Comparison of ENCODE assay signal across 20 mouse cellular contexts in the genomic region with DNA sequence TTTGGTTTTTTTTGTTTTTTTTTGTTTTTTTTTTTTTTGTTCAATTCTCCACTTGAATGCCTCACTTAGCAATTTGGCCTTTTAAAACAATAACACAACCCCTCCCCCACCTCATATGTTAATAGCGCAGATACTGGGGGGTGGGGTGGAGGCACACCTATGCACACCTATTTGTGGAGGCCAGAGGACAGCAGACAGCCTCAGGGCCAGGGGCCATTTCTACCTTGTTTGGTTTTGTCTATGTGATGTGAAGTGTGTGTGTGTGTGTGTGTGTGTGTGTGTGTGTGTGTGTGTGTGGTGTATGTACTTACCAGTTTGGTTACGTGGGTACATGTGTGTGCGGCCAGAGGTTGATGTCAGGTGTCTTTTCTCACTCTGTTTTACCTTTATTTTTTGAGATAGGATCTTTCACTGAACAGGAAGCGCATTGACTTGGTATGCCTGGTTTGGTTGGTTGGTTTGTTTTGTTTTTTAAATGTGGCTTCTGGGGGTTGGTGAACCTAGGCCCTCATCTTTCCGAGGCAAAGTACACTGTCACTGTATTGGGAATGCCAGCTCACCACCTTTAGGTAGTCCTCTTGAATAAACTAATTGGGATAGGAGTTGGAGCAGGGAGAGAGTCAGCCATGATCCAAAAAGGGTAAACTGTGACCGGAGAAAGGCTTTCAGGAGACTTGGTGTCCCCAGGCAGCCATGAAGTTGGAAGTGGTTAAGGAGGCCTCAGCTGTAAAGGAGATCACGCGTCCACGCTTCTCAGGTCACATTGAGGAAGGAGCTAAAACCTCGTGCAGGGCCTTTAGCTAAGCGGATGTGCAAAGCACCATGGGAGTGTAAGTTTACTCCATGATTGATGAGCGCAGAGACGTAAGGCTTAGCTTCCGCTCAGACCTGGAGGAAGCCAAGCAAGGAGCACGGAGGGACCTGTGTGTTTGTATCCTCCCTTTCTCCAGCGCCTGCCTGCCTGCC. TPM values are rescaled to one million over a fixed set of nuclear protein-coding genes. Genes with fewer than 3 reads are reported as not detected.
A peak's percentile ranks its signal among the peaks of the same experiment; 100 is the strongest.
DNase-seq lines count a peak whose midpoint lies in the region; ATAC-seq and TF ChIP-seq lines count a peak whose summit lies in the region.
"Had no signal": no experiment of that assay in that cellular context is flagged by ENCODE, and none has a peak within 500 bp of the region (broad histone marks: within the 10 kb centered on the region; RNA-seq: fewer than 3 reads in every experiment).

No protein-coding gene starts in this region.

- H3K4me3 ChIP-seq in heart, embryonic 10.5 days, result no peak overlapping the region
- no peak overlapping the region for H3K4me3 ChIP-seq in stomach, embryonic 14.5 days (ENCODE audit: low read depth, low read length)
- no peak overlapping the region for H3K4me3 ChIP-seq in forebrain, postnatal 0 days (ENCODE audit: low read depth, low read length)
- H3K4me3 ChIP-seq: embryonic facial prominence, embryonic 15.5 days had no signal

- H3K27ac ChIP-seq in heart, embryonic 10.5 days, result peak overlapping the region; percentile 25; the same call in 1 of the 2 replicates
- peak overlapping the region; percentile 46; the same call in 1 of the 2 replicates for H3K27ac ChIP-seq in stomach, embryonic 14.5 days (ENCODE audit: low read length)
- no peak overlapping the region for H3K27ac ChIP-seq in forebrain, postnatal 0 days (ENCODE audit: low read depth, low read length)
- H3K27ac ChIP-seq: embryonic facial prominence, embryonic 15.5 days had no signal

- intact Hi-C loops in heart, postnatal 25 days (cut with DNase I), result no loop called here

- no peaks in the 10 kb centered on the region for H3K27me3 ChIP-seq in heart, embryonic 10.5 days (ENCODE audit: insufficient read depth, poor library complexity, severe bottlenecking)
- no peaks in the 10 kb centered on the region for H3K27me3 ChIP-seq in stomach, embryonic 14.5 days (ENCODE audit: control insufficient read depth, insufficient read depth, low read length)
- H3K27me3 ChIP-seq in forebrain, postnatal 0 days (ENCODE audit: insufficient read depth, low read length), result no peaks in the 10 kb centered on the region
- H3K27me3 ChIP-seq: embryonic facial prominence, embryonic 15.5 days; Patski had no signal

- H3K36me3 ChIP-seq in heart, embryonic 10.5 days, result no peaks in the 10 kb centered on the region
- no peaks in the 10 kb centered on the region for H3K36me3 ChIP-seq in stomach, embryonic 14.5 days (ENCODE audit: control insufficient read depth, insufficient read depth, low read length)
- H3K36me3 ChIP-seq in forebrain, postnatal 0 days (ENCODE audit: insufficient read depth), result no peaks in the 10 kb centered on the region
- H3K36me3 ChIP-seq: embryonic facial prominence, embryonic 15.5 days had no signal

- H3K4me1 ChIP-seq in heart, embryonic 10.5 days, result peaks cover 39% of the 10 kb centered on the region
- H3K4me1 ChIP-seq in stomach, embryonic 14.5 days (ENCODE audit: control insufficient read depth, insufficient read depth, low read length), result peaks cover 22% of the 10 kb centered on the region
- no peaks in the 10 kb centered on the region; the same call in 1 of the 2 replicates for H3K4me1 ChIP-seq in forebrain, postnatal 0 days (ENCODE audit: insufficient read depth)

- no peak for ATAC-seq in stomach, embryonic 14.5 days (ENCODE audit: insufficient number of reproducible peaks, insufficient read depth, low FRiP score, low read depth)
- ATAC-seq in forebrain, postnatal 0 days, result no peak
- ATAC-seq: Patski had no signal

- H3K4me2 ChIP-seq in stomach, embryonic 14.5 days (replicated peaks; ENCODE audit: low read depth, low read length), result no peak overlapping the region
- no peak overlapping the region for H3K4me2 ChIP-seq in forebrain, postnatal 0 days (ENCODE audit: low read depth)
- H3K4me2 ChIP-seq: embryonic facial prominence, embryonic 15.5 days had no signal

- no peak overlapping the region for H3K9ac ChIP-seq in stomach, embryonic 14.5 days (replicated peaks; ENCODE audit: low read depth, low read length)
- H3K9ac ChIP-seq in forebrain, postnatal 0 days, result no peak overlapping the region
- H3K9ac ChIP-seq: embryonic facial prominence, embryonic 15.5 days had no signal

- H3K9me3 ChIP-seq in heart, embryonic 10.5 days, result no peaks in the 10 kb centered on the region
- H3K9me3 ChIP-seq in stomach, embryonic 14.5 days (ENCODE audit: control insufficient read depth, low read depth, low read length), result no peaks in the 10 kb centered on the region
- H3K9me3 ChIP-seq in forebrain, postnatal 0 days (ENCODE audit: low read length), result no peaks in the 10 kb centered on the region
- H3K9me3 ChIP-seq: embryonic facial prominence, embryonic 15.5 days had no signal

- peak; percentile 65 for DNase-seq in heart, embryonic 10.5 days (ENCODE audit: low spot score)
- no peak for DNase-seq in heart, postnatal 25 days (ENCODE audit: low spot score)
- DNase-seq in CD4-positive, CD25-positive, alpha-beta regulatory T cell, adult 2 months (ENCODE audit: low read depth, low spot score), result peak; percentile 69
- DNase-seq in induced T-regulatory cell, adult 2 months (ENCODE audit: low read depth), result peak; percentile 52
- DNase-seq in forebrain, postnatal 0 days, result no peak
- no peak for DNase-seq in retina, embryonic 14.5 days (ENCODE audit: low spot score)
- no peak for DNase-seq in layer of hippocampus, adult 11-12 months (ENCODE audit: low spot score)
- DNase-seq: adrenal gland, postnatal 14 days; cerebellum, postnatal 25 days; heart, postnatal 14 days; kidney, adult 11 months; lung, postnatal 14 days had no signal

- 85% methylated on average over 16 of the region's 16 CpGs for WGBS in heart, embryonic 10.5 days
- 70% methylated on average over 16 of the region's 16 CpGs for whole genome bisulfite sequencing in stomach, embryonic 14.5 days
- 91% methylated on average over 16 of the region's 16 CpGs for WGBS in forebrain, postnatal 0 days

- TF ChIP-seq CTCF in forebrain, postnatal 0 days (IDR thresholded peaks at IDR 0.05; ENCODE audit: low read depth), result no peak

RNA-seq across cellular contexts. Expression of a gene that starts 9.0 kb away (rescaled TPM):
- 6.6 TPM in 2 replicates for polyA plus RNA-seq in heart, embryonic 10.5 days (2016; fragmentation: Nextera tagmentation; extraction: Ambion mirVana)
- total RNA-seq in heart, postnatal 25 days (2021), result 1 to 10 TPM; 3.2 to 3.6 TPM
- polyA plus RNA-seq in stomach, embryonic 14.5 days (2014; fragmentation: Nextera tagmentation; extraction: Ambion mirVana), result 27.1 and 31.5 TPM in 2 replicates
- 3.7 and 5.3 TPM in 2 replicates for total RNA-seq in forebrain, postnatal 0 days (2014; rRNA removed)
- polyA plus RNA-seq in forebrain, postnatal 0 days (2015; fragmentation: Nextera tagmentation; extraction: Ambion mirVana), result 1.5 and 2.1 TPM in 2 replicates

RNA-seq across cellular contexts. Expression of a gene that starts 9.2 kb away (rescaled TPM):
- not detected in 2 replicates for polyA plus RNA-seq in heart, embryonic 10.5 days (2016; fragmentation: Nextera tagmentation; extraction: Ambion mirVana)
- total RNA-seq in heart, postnatal 25 days (2021), result not detected
- not detected in 2 replicates for polyA plus RNA-seq in stomach, embryonic 14.5 days (2014; fragmentation: Nextera tagmentation; extraction: Ambion mirVana)
- total RNA-seq in forebrain, postnatal 0 days (2014; rRNA removed), result not detected in 2 replicates
- polyA plus RNA-seq in forebrain, postnatal 0 days (2015; fragmentation: Nextera tagmentation; extraction: Ambion mirVana), result not detected in 2 replicates
- total RNA-seq: adrenal gland, postnatal 14 days; heart, postnatal 14 days; layer of hippocampus, adult 8-10 months; liver, adult 2 months had no signal
- polyA plus RNA-seq: embryonic facial prominence, embryonic 15.5 days; gonadal fat pad, adult 2 months; liver, adult 2 months; midbrain, embryonic 16.5 days; neural tube, embryonic 14.5 days; Patski had no signal

RNA-seq across cellular contexts. Expression of a gene that starts 10.1 kb away (rescaled TPM):
- polyA plus RNA-seq in heart, embryonic 10.5 days (2016; fragmentation: Nextera tagmentation; extraction: Ambion mirVana), result 12.0 and 16.2 TPM in 2 replicates
- total RNA-seq in heart, postnatal 25 days (2021), result 1 to 10 TPM; 5.3 to 6.4 TPM
- 24.9 and 27.4 TPM in 2 replicates for polyA plus RNA-seq in stomach, embryonic 14.5 days (2014; fragmentation: Nextera tagmentation; extraction: Ambion mirVana)
- total RNA-seq in forebrain, postnatal 0 days (2014; rRNA removed), result 10.1 and 12.4 TPM in 2 replicates
- 12.0 and 14.4 TPM in 2 replicates for polyA plus RNA-seq in forebrain, postnatal 0 days (2015; fragmentation: Nextera tagmentation; extraction: Ambion mirVana)

Comparison
In these comparisons a context has a peak if more than half of its experiments do, and no peak if none do; other contexts are left out.
1. DNase-seq: peak in heart, embryonic 10.5 days (single experiment), CD4-positive, CD25-positive, alpha-beta regulatory T cell, adult 2 months (single experiment) and induced T-regulatory cell, adult 2 months (single experiment); none in heart, postnatal 25 days (single experiment), forebrain, postnatal 0 days (single experiment), retina, embryonic 14.5 days (single experiment) and layer of hippocampus, adult 11-12 months (single experiment).